Mouse (Mus musculus) mouse embryonic stem cell (cell line): ENCODE data around the gene Fam189b.
"Not testable (repeated sequence)": the region's sequence is repeated elsewhere in the genome, so short reads cannot be mapped to it uniquely, and the experiment has no call there.

Experiments used
- in situ Hi-C, 2 experiments: fragments of 300-500 bp; cut with MboI; formaldehyde crosslinking; loops; 1 replicate in 1 of 2; 3 replicates in 1 of 2; pipeline ENCODE4 v1.14.3; 2019 to 2020; ENCODE audit warnings: low sequenced_read_pairs in 2 of 2, low pct_unique_long_range_greater_than_20kb in 1 of 2, mixed read lengths in 1 of 2; ENCODE audit not compliant: unreplicated experiment in 1 of 2

Fam189b gene

GRCm38 (mm10) chr3:89195979-89196877 is 13.3 kb downstream of the Fam189b start:
- in situ Hi-C loops, result no loop called here

GRCm38 (mm10) chr3:89199839-89200238 is 16.9 kb downstream of the Fam189b start:
- in situ Hi-C loops, result no loop called here

GRCm38 (mm10) chr3:89202253-89203141 is 19.6 kb downstream of the Fam189b start, which contains the start of gene Gba:
TSS of gene Gba (plus strand) at chr3:89202928.
- in situ Hi-C loops, result no loop called here

- in situ Hi-C loops, result no loop called here
These were observed 20.2 kb downstream of the Fam189b start for GRCm38 (mm10) chr3:89203142-89203514.

GRCm38 (mm10) chr3:89206079-89206478 is 23.1 kb downstream of the Fam189b start:
- in situ Hi-C loops, result no loop called here

GRCm38 (mm10) chr3:89206695-89207094 is 23.8 kb downstream of the Fam189b start:
- in situ Hi-C loops, result no loop called here

GRCm38 (mm10) chr3:89208075-89208657 is 25.2 kb downstream of the Fam189b start:
- in situ Hi-C loops, result no loop called here

- in situ Hi-C loops, result no loop called here
These were observed 25.8 kb downstream of the Fam189b start for GRCm38 (mm10) chr3:89208736-89209135.

GRCm38 (mm10) chr3:89209731-89210130 is 26.8 kb downstream of the Fam189b start:
- in situ Hi-C loops, result no loop called here

GRCm38 (mm10) chr3:89210162-89210561 is 27.2 kb downstream of the Fam189b start:
- in situ Hi-C loops, result no loop called here

- in situ Hi-C loops, result no loop called here
These were observed 27.8 kb downstream of the Fam189b start for GRCm38 (mm10) chr3:89210731-89211130.

GRCm38 (mm10) chr3:89213803-89214530 is 31.0 kb downstream of the Fam189b start:
- in situ Hi-C loops, result no loop called here

GRCm38 (mm10) chr3:89214681-89215411 is 31.9 kb downstream of the Fam189b start, which contains the start of gene Thbs3:
TSS of gene Thbs3 (plus strand) at chr3:89215180.
- in situ Hi-C loops, result no loop called here

- in situ Hi-C loops, result no loop called here
These were observed 32.9 kb downstream of the Fam189b start for GRCm38 (mm10) chr3:89215853-89216252.

- in situ Hi-C loops, result not testable (repeated sequence)
These were observed 33.5 kb downstream of the Fam189b start for GRCm38 (mm10) chr3:89216407-89216806.

- in situ Hi-C loops, result no loop called here
These were observed 35.3 kb downstream of the Fam189b start for GRCm38 (mm10) chr3:89218271-89218670.

- in situ Hi-C loops, result no loop called here
These were observed 36.6 kb downstream of the Fam189b start for GRCm38 (mm10) chr3:89219546-89219945.

- in situ Hi-C loops, result no loop called here
These were observed 38.2 kb downstream of the Fam189b start for GRCm38 (mm10) chr3:89221167-89221566.
